Mouse (Mus musculus) E14TG2a.4 (cell line): ENCODE measurements around the gene Exoc4.

Experiments used
- CTCF ChIP-seq: conservative IDR thresholded peaks from 2 replicates; pipeline ENCODE4 v1.5.1; 2014; ENCODE audit warnings: low read length
- NANOG ChIP-seq: IDR thresholded peaks from 2 replicates; pipeline ENCODE4 v1.6.1; 2014; ENCODE audit warnings: borderline replicate concordance, low read length, mixed read lengths
- POU5F1 ChIP-seq: IDR thresholded peaks from 2 replicates; pipeline ENCODE4 v1.6.1; 2014; ENCODE audit warnings: low read length, borderline replicate concordance

DNA sequence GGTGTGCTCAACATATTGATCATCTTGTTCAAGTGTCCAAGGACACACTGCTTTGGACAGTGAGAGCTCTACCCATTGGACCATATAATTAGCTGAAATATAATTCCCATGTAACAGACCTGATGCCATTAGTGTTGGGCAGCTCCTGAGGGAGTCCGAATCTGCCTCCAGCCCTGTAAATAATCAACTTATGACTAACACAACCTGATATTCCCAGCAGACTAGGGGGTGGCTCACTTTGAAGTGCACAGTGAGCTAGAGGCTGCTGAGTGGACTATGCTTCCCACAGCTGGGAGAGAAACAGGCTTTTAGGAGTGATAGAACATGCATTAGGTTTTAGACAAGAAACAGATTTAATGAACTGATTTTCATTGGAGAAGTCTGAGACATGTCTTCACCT is 478.4 kb downstream of the Exoc4 start:
- TF ChIP-seq CTCF (no peak), POU5F1 (no peak), NANOG (no peak)
